Mouse (Mus musculus) gastrocnemius, postnatal 10 days (tissue): ENCODE measurements around the gene Wasf1. TPM values are rescaled to one million over a fixed set of nuclear protein-coding genes. Genes with fewer than 3 reads are reported as not detected.
A peak's percentile ranks its signal among the peaks of the same experiment; 100 is the strongest.

ENCODE experiments used
- DNase-seq: peaks from one replicate; pipeline ENCODE4 v3.0.0; 2021; ENCODE audit warnings: mixed read lengths
- long read RNA-seq, 2 experiments: library from polyadenylated mRNA; stranded (forward); transcript quantifications; one replicate each; pipeline ENCODE4 v2.0.0; 2021
- total RNA-seq, 2 experiments: library from RNA; stranded (reverse); gene quantifications; 2 replicates each; pipeline ENCODE4 v1.2.3; 2021

Wasf1 gene
- 1 to 10 TPM; 2.0 to 2.6 TPM for total RNA-seq
- long read RNA-seq, experiment 1, partial matches to known transcripts: 0 of 2 reads
- long read RNA-seq, experiment 1, other reads (novel, unspliced or antisense): 0 of 2 reads
- long read RNA-seq, experiment 2, partial matches to known transcripts: 0 of 1 reads
- long read RNA-seq, experiment 2, other reads (novel, unspliced or antisense): 0 of 1 reads

GRCm38 (mm10) chr10:40882831-40883643 is at the start of gene Wasf1, which contains the start of gene Cdc40:
Gene Wasf1, plus strand, starts transcription at chr10:40883475.
Gene Cdc40, minus strand, starts transcription at chr10:40883311.
- DNase-seq: peak; percentile 91

- peak; percentile 8 for DNase-seq
Measured at GRCm38 (mm10) chr10:40840086-40840485, 43.2 kb upstream of the Wasf1 start.

GRCm38 (mm10) chr10:40843841-40844240 is 39.4 kb upstream of the Wasf1 start:
- DNase-seq: no peak

- no peak for DNase-seq
Measured at GRCm38 (mm10) chr10:40844546-40844945, 38.7 kb upstream of the Wasf1 start.

GRCm38 (mm10) chr10:40845626-40846025 is 37.6 kb upstream of the Wasf1 start:
- no peak for DNase-seq

- no peak for DNase-seq
Measured at GRCm38 (mm10) chr10:40847176-40847874, 36.0 kb upstream of the Wasf1 start.

GRCm38 (mm10) chr10:40850644-40851043 is 32.6 kb upstream of the Wasf1 start:
- DNase-seq: no peak

GRCm38 (mm10) chr10:40851138-40851537 is 32.1 kb upstream of the Wasf1 start:
- DNase-seq: no peak

GRCm38 (mm10) chr10:40855616-40856015 is 27.7 kb upstream of the Wasf1 start:
- DNase-seq: no peak

- DNase-seq: no peak
Measured at GRCm38 (mm10) chr10:40856703-40857102, 26.6 kb upstream of the Wasf1 start.

- DNase-seq: no peak
Measured at GRCm38 (mm10) chr10:40857599-40857998, 25.7 kb upstream of the Wasf1 start.

- no peak for DNase-seq
Measured at GRCm38 (mm10) chr10:40868081-40868480, 15.2 kb upstream of the Wasf1 start.

- DNase-seq: no peak
Measured at GRCm38 (mm10) chr10:40871301-40871700, 12.0 kb upstream of the Wasf1 start.

- DNase-seq: no peak
Measured at GRCm38 (mm10) chr10:40872052-40872451, 11.2 kb upstream of the Wasf1 start.

GRCm38 (mm10) chr10:40878246-40878645 is 5.0 kb upstream of the Wasf1 start:
- no peak for DNase-seq

- no peak for DNase-seq
Measured at GRCm38 (mm10) chr10:40879969-40880368, 3.3 kb upstream of the Wasf1 start.

GRCm38 (mm10) chr10:40881236-40881635 is 2.0 kb upstream of the Wasf1 start:
- DNase-seq: no peak

GRCm38 (mm10) chr10:40882333-40882732 is 942 bp upstream of the Wasf1 start:
- DNase-seq: no peak

- no peak for DNase-seq
Measured at GRCm38 (mm10) chr10:40883644-40884278, 486 bp downstream of the Wasf1 start.

GRCm38 (mm10) chr10:40884279-40884806 is 1.1 kb downstream of the Wasf1 start:
- DNase-seq: peak; percentile 26

- DNase-seq: no peak
Measured at GRCm38 (mm10) chr10:40885432-40885831, 2.2 kb downstream of the Wasf1 start.

- DNase-seq: no peak
Measured at GRCm38 (mm10) chr10:40887316-40887715, 4.0 kb downstream of the Wasf1 start.
